In the genomic region with DNA sequence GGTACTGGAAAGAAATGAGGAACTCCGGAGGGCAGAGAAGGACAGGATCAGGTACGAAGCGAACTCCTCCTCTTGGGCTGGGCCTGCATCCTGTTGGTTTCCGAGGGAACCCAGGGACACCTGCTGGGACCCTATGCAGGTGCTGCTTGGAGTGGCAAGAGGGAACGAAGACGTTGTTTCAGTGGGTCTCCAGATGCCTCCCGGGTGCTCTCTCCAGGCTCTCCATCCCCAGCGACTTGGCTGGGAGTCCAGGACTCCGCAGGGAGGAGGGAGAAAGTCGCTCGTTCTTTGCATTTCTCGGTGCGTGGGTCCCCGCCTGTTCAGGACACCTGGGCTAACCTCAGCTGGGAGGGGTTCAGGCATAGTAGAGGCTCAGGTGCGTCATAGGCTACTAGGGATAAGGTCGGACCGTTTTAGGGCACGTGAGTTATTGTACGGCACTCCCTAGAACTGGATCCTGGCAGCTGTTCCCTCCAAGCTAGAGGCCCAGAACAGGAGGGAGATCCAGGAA, we compare ENCODE assay signal across 8 mouse cellular contexts. TPM values are rescaled to one million over a fixed set of nuclear protein-coding genes. Genes with fewer than 3 reads are reported as not detected.
DNase-seq lines count a peak whose midpoint lies in the region; ATAC-seq lines count a peak whose summit lies in the region.

No protein-coding gene starts in this region.

- peak; percentile 18 to 43 for DNase-seq in left cerebral cortex, adult 18-20 months (ENCODE audit: low spot score in 2 of 2)
- no peak for DNase-seq in left cerebral cortex, postnatal 10 days (ENCODE audit: extremely low spot score in 1 of 2, low spot score in 2 of 2)
- DNase-seq in cerebellum, adult 11 months, result peak; percentile 47
- peak; percentile 14 to 37 for DNase-seq in kidney, postnatal 4 days
- peak; percentile 16 for DNase-seq in midbrain, embryonic 10.5 days (ENCODE audit: low spot score)
- DNase-seq in gastrocnemius, adult 8-10 months (ENCODE audit: low spot score in 2 of 2), result no peak
- DNase-seq in adrenal gland, adult 8-10 months, result no peak

- peak overlapping the region; percentile 38 for H3K4me3 ChIP-seq in forebrain, embryonic 16.5 days (replicated peaks; ENCODE audit: low read length)
- H3K4me3 ChIP-seq in midbrain, embryonic 10.5 days, result peak overlapping the region; percentile 55

- peaks cover 3% of the 10 kb centered on the region; the same call in 1 of the 2 replicates for H3K27me3 ChIP-seq in forebrain, embryonic 16.5 days (replicated peaks; ENCODE audit: control insufficient read depth, insufficient read depth, low read length)
- peaks cover 42% of the 10 kb centered on the region for H3K27me3 ChIP-seq in midbrain, embryonic 10.5 days (ENCODE audit: low read depth, poor library complexity, severe bottlenecking)

- H3K4me2 ChIP-seq in forebrain, embryonic 16.5 days (ENCODE audit: low read length), result peak overlapping the region; percentile 66

- ATAC-seq in forebrain, embryonic 16.5 days, result 0 out of 2 replicates have a peak, but pooled peaks have one; percentile 45

- peaks cover 10% of the 10 kb centered on the region for H3K4me1 ChIP-seq in forebrain, embryonic 16.5 days (replicated peaks; ENCODE audit: control insufficient read depth, insufficient read depth, low read length)
- H3K4me1 ChIP-seq in midbrain, embryonic 10.5 days, result peaks cover 15% of the 10 kb centered on the region

- intact Hi-C loops in left cerebral cortex, postnatal 10 days (cut with DNase I), result no loop called here

- H3K36me3 ChIP-seq in forebrain, embryonic 16.5 days (ENCODE audit: control insufficient read depth, insufficient read depth), result no peaks in the 10 kb centered on the region
- no peaks in the 10 kb centered on the region for H3K36me3 ChIP-seq in midbrain, embryonic 10.5 days

- WGBS in forebrain, embryonic 16.5 days, result 2% methylated on average over 19 of the region's 19 CpGs
- WGBS in midbrain, embryonic 10.5 days, result 3% methylated on average over 19 of the region's 19 CpGs

- no peak overlapping the region for H3K27ac ChIP-seq in forebrain, embryonic 16.5 days (ENCODE audit: low read length)
- H3K27ac ChIP-seq in midbrain, embryonic 10.5 days (replicated peaks), result peak overlapping the region; percentile 38; the same call in 1 of the 2 replicates

- peak overlapping the region; percentile 15 for H3K9ac ChIP-seq in forebrain, embryonic 16.5 days (replicated peaks; ENCODE audit: low read depth, low read length)

- H3K9me3 ChIP-seq in forebrain, embryonic 16.5 days (ENCODE audit: control insufficient read depth, low read length), result no peaks in the 10 kb centered on the region
- no peaks in the 10 kb centered on the region for H3K9me3 ChIP-seq in midbrain, embryonic 10.5 days (replicated peaks)

RNA-seq across cellular contexts. Expression of a gene that starts 0.4 kb away (rescaled TPM):
- total RNA-seq in left cerebral cortex, adult 18-20 months (2021), result 10 to 100 TPM; 26.8 to 31.3 TPM
- total RNA-seq in left cerebral cortex, postnatal 10 days (2021), result 1 to 10 TPM; 6.6 to 7.9 TPM
- 0.09 and 0.14 TPM in 2 replicates for polyA plus RNA-seq in forebrain, embryonic 16.5 days (2015; fragmentation: Nextera tagmentation; extraction: Ambion mirVana)
- 0.67 and 0.73 TPM in 2 replicates for polyA plus RNA-seq in midbrain, embryonic 10.5 days (2016; fragmentation: Nextera tagmentation; extraction: Ambion mirVana)
- 1 to 10 TPM; 1.9 to 4.1 (median 2.8) TPM for total RNA-seq in gastrocnemius, adult 8-10 months (2022)
- total RNA-seq in adrenal gland, adult 8-10 months (2022), result under 1 TPM; 0.10 to 0.28 (median 0.25) TPM

RNA-seq across cellular contexts. Expression of a gene that starts 54.0 kb away (rescaled TPM):
- total RNA-seq in left cerebral cortex, adult 18-20 months (2021), result 10 to 100 TPM; 20.8 to 22.7 TPM
- 10 to 100 TPM; 22.1 to 22.7 TPM for total RNA-seq in left cerebral cortex, postnatal 10 days (2021)
- polyA plus RNA-seq in forebrain, embryonic 16.5 days (2015; fragmentation: Nextera tagmentation; extraction: Ambion mirVana), result 24.4 and 26.3 TPM in 2 replicates
- polyA plus RNA-seq in midbrain, embryonic 10.5 days (2016; fragmentation: Nextera tagmentation; extraction: Ambion mirVana), result 28.0 and 30.4 TPM in 2 replicates
- total RNA-seq in gastrocnemius, adult 8-10 months (2022), result 10 to 100 TPM in 2 of 4 experiments, 1 to 10 TPM in 2; 7.9 to 11.7 (median 9.2) TPM
- total RNA-seq in adrenal gland, adult 8-10 months (2022), result 10 to 100 TPM; 18.0 to 20.8 (median 18.6) TPM

Comparison
In these comparisons a context has a peak if more than half of its experiments do, and no peak if none do; other contexts are left out.
1. DNase-seq: peak in left cerebral cortex, adult 18-20 months (2 of 2), cerebellum, adult 11 months (single experiment), kidney, postnatal 4 days (2 of 2) and midbrain, embryonic 10.5 days (single experiment); none in left cerebral cortex, postnatal 10 days (0 of 2), gastrocnemius, adult 8-10 months (0 of 2) and adrenal gland, adult 8-10 months (single experiment).